Mouse (Mus musculus) G1E (cell line): ENCODE measurements around the gene Flad1.

Experiments used
- CTCF ChIP-seq: IDR thresholded peaks from 2 replicates; pipeline ENCODE4 v1.5.1; 2012; ENCODE audit warnings: low read depth, low read length, inconsistent platforms, mixed read lengths
- GATA1 ChIP-seq: IDR thresholded peaks from 2 replicates; pipeline ENCODE4 v1.6.1; 2012; ENCODE audit warnings: borderline replicate concordance, low read length, inconsistent platforms, mixed read lengths
- POLR2AphosphoS5 ChIP-seq: IDR thresholded peaks from 2 replicates; pipeline ENCODE4 v1.6.1; 2012; ENCODE audit warnings: low read depth, low read length, inconsistent platforms; ENCODE audit not compliant: insufficient replicate concordance

- TF ChIP-seq CTCF, result no peak
- no peak for TF ChIP-seq GATA1
- no peak for TF ChIP-seq POLR2AphosphoS5
Measured at GRCm38 (mm10) chr3:89416158-89416557, 4.5 kb upstream of the Flad1 start.
